Mouse (Mus musculus): Measurements from ENCODE around the gene Slc25a51.

DNA sequence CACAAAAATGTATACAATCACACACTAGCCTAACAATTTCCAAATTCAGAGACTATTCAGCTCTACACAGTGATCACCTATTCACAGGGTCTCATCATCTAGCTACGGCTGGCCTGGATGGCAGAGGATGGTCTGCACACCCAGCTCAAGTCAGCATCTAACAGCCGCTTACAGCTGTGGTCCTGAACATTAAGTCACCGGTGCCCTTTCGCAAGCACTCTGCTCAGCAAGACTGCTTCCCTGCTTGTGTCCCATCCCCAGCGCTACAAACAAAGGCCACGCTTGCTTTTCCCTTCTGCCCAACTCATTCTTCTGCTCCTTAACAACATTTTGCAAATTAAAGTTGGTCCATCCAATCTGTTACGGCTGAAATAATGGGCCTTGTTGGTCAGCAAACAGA lies 2.2 kb downstream of the Slc25a51 start:
- TF ChIP-seq CTCF (IDR thresholded peaks at IDR 0.05; ENCODE audit: extremely low read depth, insufficient read depth, low read length): no peak
- no peak for TF ChIP-seq POLR2A (IDR thresholded peaks at IDR 0.05; ENCODE audit: extremely low read depth, insufficient read depth, low read length)
